Mouse (Mus musculus) liver, postnatal 0 days (tissue): ENCODE measurements around the gene Olfr1511. TPM values are rescaled to one million over a fixed set of nuclear protein-coding genes. Genes with fewer than 3 reads are reported as not detected.

Source experiments
- ATAC-seq: fragments of 200-750 bp; cut with Nextera tagmentation; 2 replicates; pipeline ENCODE4 v1.8.0; 2017; ENCODE audit warnings: mild to moderate bottlenecking, moderate library complexity
- DNase-seq: peaks from one replicate; pipeline ENCODE4 v3.0.0-alpha.2; 2016
- H3K27ac ChIP-seq: fragments of 300-500 bp; sonication (generic); 2 replicates; pipeline ENCODE4 v1.5.1; 2014; ENCODE audit warnings: antibody characterized with exemption, moderate library complexity, mild to moderate bottlenecking, low read depth
- H3K27me3 ChIP-seq: fragments of 300-500 bp; sonication (generic); 2 replicates; pipeline ENCODE4 v1.6.1; 2014; ENCODE audit warnings: low read length, control low read depth, mixed read lengths; ENCODE audit not compliant: insufficient read depth
- H3K36me3 ChIP-seq: fragments of 300-500 bp; sonication (generic); replicated peaks from 2 replicates; pipeline ENCODE4 v1.6.1; 2014; ENCODE audit warnings: mild to moderate bottlenecking, control low read depth, low read length, moderate library complexity, mixed read lengths; ENCODE audit not compliant: insufficient read depth
- H3K4me1 ChIP-seq: fragments of 300-500 bp; sonication (generic); 2 replicates; pipeline ENCODE4 v1.6.1; 2014; ENCODE audit warnings: antibody characterized with exemption, mild to moderate bottlenecking, control low read depth; ENCODE audit not compliant: insufficient read depth
- H3K4me2 ChIP-seq: fragments of 300-500 bp; sonication (generic); 2 replicates; pipeline ENCODE4 v1.6.1; 2014; ENCODE audit warnings: low read depth, mild to moderate bottlenecking, low read length, moderate library complexity, mixed read lengths
- H3K4me3 ChIP-seq: fragments of 300-500 bp; sonication (generic); 2 replicates; pipeline ENCODE4 v1.5.1; 2014; ENCODE audit warnings: low read depth, low read length
- H3K9ac ChIP-seq: fragments of 300-500 bp; sonication (generic); replicated peaks from 2 replicates; pipeline ENCODE4 v1.6.1; 2014; ENCODE audit warnings: mild to moderate bottlenecking, moderate library complexity
- H3K9me3 ChIP-seq: fragments of 300-500 bp; sonication (generic); 2 replicates; pipeline ENCODE4 v1.6.1; 2016; ENCODE audit warnings: mild to moderate bottlenecking, control low read depth, low read length, mixed read lengths
- CTCF ChIP-seq: sonication (generic); IDR thresholded peaks from 2 replicates; pipeline ENCODE4 v1.5.1; 2016; ENCODE audit warnings: antibody characterized with exemption, low read depth
- EP300 ChIP-seq: IDR thresholded peaks from 2 replicates; pipeline ENCODE4 v1.6.1; 2016; ENCODE audit warnings: antibody characterized with exemption, low read depth, mild to moderate bottlenecking
- WGBS: fragments of 180-500 bp; shearing (Covaris S2); extraction: QIAGEN DNeasy Blood & Tissue Kit; methylation state at CpG from one replicate; pipeline ENCODE4 v1.1.7; 2014; ENCODE audit not compliant: insufficient replicate concordance; 5-methylcytosine and 5-hydroxymethylcytosine counted together
- polyA plus RNA-seq: library from polyadenylated mRNA; unstranded; fragments of >200 nt; fragmentation: Nextera tagmentation; extraction: Ambion mirVana; gene quantifications from 2 replicates; pipeline ENCODE4 v1.2.1, GENCODE M21; 2015

Gene Olfr1511
- polyA plus RNA-seq, 1 experiment from 2014 or later = not detected

DNA sequence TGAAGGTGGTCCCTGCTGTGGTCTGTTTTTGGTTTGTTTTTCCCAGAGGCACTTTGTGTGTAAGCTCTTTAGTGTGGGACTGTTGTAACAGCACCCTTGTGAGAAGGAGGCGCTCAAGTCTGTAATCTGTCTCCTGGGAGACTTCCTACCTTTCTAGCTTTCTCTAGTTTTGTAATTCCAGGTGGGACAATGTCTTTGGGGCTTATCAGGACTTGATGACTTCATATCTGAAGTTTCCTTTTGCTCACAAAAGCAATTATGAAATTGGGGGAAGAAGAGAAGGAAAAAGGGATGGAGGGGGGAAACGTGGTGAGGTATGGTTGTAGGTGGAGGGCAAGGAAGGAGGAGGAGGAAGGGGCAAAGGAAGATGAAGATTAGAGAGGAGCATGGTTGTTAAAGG, 18.1 kb downstream of the Olfr1511 start, which contains the start of gene Olfr1512:
Olfr1512 (minus strand) TSS at position 101 of the 400 bp plus-strand sequence.
- WGBS = 56% methylated on average over 2 of the region's 2 CpGs

DNA sequence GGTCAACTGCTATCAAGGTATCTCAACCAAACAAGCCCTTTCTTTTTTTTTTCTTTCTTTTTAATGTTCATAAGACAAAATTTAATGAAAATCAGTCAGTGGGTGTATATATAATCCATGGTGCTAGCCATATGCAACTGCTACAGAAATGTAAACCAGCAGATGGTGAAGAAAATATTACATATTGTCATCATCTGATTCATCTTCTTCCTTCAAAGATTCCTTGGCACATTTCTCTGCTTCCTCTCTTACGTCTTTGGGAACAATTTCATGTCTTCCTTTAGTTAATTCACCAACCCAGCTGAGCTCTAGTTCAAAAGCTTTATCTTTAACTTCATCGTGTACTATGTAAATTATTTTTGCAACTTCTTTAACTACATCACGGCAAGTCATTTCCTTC, 28.4 kb downstream of the Olfr1511 start:
- Histone ChIP-seq H3K27me3 (no peaks in the 10 kb centered on the region), H3K9me3 (no peaks in the 10 kb centered on the region), H3K4me3 (no peak overlapping the region), H3K4me1 (no peaks in the 10 kb centered on the region), H3K36me3 (no peaks in the 10 kb centered on the region), H3K27ac (no peak overlapping the region), H3K9ac (no peak overlapping the region), H3K4me2 (no peak overlapping the region)
- no peak for DNase-seq
- WGBS = 80% methylated on average over 3 of the region's 3 CpGs
- no peak for ATAC-seq
- TF ChIP-seq EP300 (no peak), CTCF (no peak)

More for the DNA sequence above, 18.1 kb downstream of the Olfr1511 start, which contains the start of gene Olfr1512:
- TF ChIP-seq EP300 = no peak
- no peak for TF ChIP-seq CTCF
- Histone ChIP-seq H3K27ac (no peak within 1 kb of the TSS), H3K4me3 (no peak within 1 kb of the TSS), H3K4me2 (no peak within 1 kb of the TSS), H3K36me3 (no peaks in the 10 kb centered on the region), H3K9ac (no peak within 1 kb of the TSS), H3K4me1 (no peaks in the 10 kb centered on the region), H3K9me3 (no peaks in the 10 kb centered on the region), H3K27me3 (no peaks in the 10 kb centered on the region)
- ATAC-seq (no peak), DNase-seq (no peak)

DNA sequence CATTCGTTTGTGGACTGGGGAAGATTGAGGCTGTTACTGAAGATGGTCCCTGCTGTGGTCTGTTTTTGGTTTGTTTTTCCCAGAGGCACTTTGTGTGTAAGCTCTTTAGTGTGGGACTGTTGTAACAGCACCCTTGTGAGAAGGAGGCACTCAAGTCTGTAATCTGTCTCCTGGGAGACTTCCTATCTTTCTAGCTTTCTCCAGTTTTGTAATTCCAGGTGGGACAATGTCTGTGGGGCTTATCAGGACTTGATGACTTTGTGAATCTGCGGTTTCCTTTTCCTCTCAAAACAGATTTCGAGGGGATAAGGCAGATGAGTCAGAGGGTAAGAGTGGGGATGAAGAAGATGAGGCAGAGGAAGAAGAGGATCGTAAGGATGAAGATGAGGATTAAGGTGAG, 40.9 kb downstream of the Olfr1511 start, which contains the start of gene Olfr1513:
Olfr1513 (minus strand) TSS at position 101 of the 400 bp plus-strand sequence.
- Histone ChIP-seq H3K27ac (no peak within 1 kb of the TSS), H3K27me3 (no peaks in the 10 kb centered on the region), H3K36me3 (no peaks in the 10 kb centered on the region), H3K9ac (no peak within 1 kb of the TSS), H3K4me2 (no peak within 1 kb of the TSS), H3K4me1 (no peaks in the 10 kb centered on the region), H3K9me3 (no peaks in the 10 kb centered on the region), H3K4me3 (no peak within 1 kb of the TSS)
- no peak for TF ChIP-seq EP300
- TF ChIP-seq CTCF = no peak
- no peak for DNase-seq
- no peak for ATAC-seq
- WGBS = 58% methylated on average over 4 of the region's 4 CpGs

Other genes starting within 250 kb of the Olfr1511 start
- gene Supt16, start 200.0 kb downstream of the Olfr1511 start, polyA plus RNA-seq = 15.7 and 18.0 TPM in 2 replicates
- 8.5 and 10.0 TPM in 2 replicates for gene Chd8, start 139.6 kb downstream of the Olfr1511 start, polyA plus RNA-seq
- gene Tox4, start 118.2 kb downstream of the Olfr1511 start, polyA plus RNA-seq = 12.1 and 13.4 TPM in 2 replicates
- gene Rab2b, start 117.8 kb downstream of the Olfr1511 start, polyA plus RNA-seq = 2.7 and 2.8 TPM in 2 replicates
- gene Mettl3, start 92.3 kb downstream of the Olfr1511 start, polyA plus RNA-seq = 7.2 and 8.1 TPM in 2 replicates
- 0.63 and 0.85 TPM in 2 replicates for gene Sall2, start 68.6 kb downstream of the Olfr1511 start, polyA plus RNA-seq
- gene Olfr1513, start 41.0 kb downstream of the Olfr1511 start, polyA plus RNA-seq = not detected in 2 replicates
- not detected in 2 replicates for gene Olfr1512, start 18.2 kb downstream of the Olfr1511 start, polyA plus RNA-seq
- not detected in 2 replicates for gene Olfr1510, start 17.0 kb upstream of the Olfr1511 start, polyA plus RNA-seq
- gene Olfr1509, start 45.6 kb upstream of the Olfr1511 start, polyA plus RNA-seq = not detected in 2 replicates
- gene Olfr1508, start 70.1 kb upstream of the Olfr1511 start, polyA plus RNA-seq = not detected in 2 replicates
- gene Olfr1507, start 98.4 kb upstream of the Olfr1511 start, polyA plus RNA-seq = not detected in 2 replicates